Mouse (Mus musculus) erythroid progenitor cell, adult 5-6 weeks (primary cell): ENCODE data around the gene Tradd. TPM values are rescaled to one million over a fixed set of nuclear protein-coding genes. Genes with fewer than 3 reads are reported as not detected.
A peak's percentile ranks its signal among the peaks of the same experiment; 100 is the strongest.
"Not testable (repeated sequence)": the region's sequence is repeated elsewhere in the genome, so short reads cannot be mapped to it uniquely, and the experiment has no call there.

Experiments
- ATAC-seq: replicated peaks from 2 replicates; pipeline ENCODE4 v1.8.0; 2016; ENCODE audit warnings: moderate number of reproducible peaks, mild to moderate bottlenecking, moderate TSS enrichment, inconsistent platforms; ENCODE audit not compliant: poor library complexity, low FRiP score, severe bottlenecking
- total RNA-seq, 2 experiments: library from RNA; stranded (forward) in 1 of 2; stranded (reverse) in 1 of 2; fragments of 150-400 nt in 1 of 2; fragments of 186-747, 209-891 nt in 1 of 2; gene quantifications; 2 replicates each; pipeline versions ENCODE4 v1.2.3 to v1.2.4; 2015 to 2017; ENCODE audit warnings: low replicate concordance in 2 of 2

Tradd gene
- total RNA-seq, 2 experiments from 2014 or later, result 6.7 TPM; not detected in 1

DNA sequence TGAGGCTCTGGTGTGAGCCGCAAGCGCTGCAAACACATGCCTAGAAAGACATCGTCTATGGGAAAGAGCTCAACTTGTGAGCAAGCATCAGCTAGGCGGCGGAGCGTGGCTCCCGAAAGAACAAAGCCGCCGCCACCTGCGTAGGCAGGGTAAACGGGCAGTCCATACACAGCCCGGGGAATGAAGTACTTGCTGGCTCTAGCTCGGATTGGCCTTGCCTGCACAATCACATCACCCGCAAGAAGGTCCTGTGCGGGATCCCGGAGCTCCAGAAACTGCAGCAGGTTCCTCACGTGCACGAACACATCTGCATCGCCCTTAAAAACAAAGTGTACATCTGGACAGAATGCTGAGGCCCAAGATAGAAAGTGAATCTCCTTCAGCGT lies 10.7 kb downstream of the Tradd start:
- no peak for ATAC-seq

DNA sequence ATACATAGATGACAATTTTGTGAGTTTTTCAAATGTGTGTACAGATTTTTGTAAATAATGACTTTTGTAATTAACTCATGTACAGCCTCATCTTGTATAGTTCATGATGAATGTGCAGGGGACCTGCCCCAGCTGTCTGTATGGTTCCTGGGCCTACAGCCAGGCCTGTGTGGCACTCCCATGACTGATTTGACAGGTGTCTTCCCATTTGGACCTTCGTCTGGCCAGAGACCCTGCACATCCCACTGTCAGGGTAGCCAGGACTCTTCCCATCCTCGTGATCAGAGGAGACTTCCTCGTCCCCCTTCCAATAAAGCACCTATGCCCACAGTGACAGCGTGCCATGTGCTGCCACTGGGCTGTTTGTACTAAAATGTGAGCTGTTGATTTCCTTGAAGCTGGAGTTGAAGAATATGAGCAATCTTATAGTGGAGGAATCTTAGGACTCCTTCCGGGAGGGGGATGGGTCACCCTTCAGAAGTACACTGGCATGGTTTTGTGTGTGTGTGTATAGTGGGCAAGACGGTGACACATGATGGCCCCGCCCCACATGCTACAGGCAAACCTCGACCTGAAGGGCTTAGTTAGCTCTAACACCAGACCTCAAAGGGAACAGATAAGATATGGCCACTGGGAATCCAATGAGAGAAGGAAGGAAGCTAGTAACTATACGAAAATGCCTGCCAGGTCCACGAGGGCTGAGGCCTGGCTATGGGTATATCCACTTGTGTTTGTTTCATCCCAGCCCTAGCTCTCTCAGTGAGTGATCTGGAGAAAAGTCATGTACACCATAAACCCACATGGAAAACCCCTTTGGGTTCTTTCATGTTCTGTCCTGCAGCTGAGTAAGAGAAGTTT lies 11.5 kb downstream of the Tradd start:
- no peak for ATAC-seq

DNA sequence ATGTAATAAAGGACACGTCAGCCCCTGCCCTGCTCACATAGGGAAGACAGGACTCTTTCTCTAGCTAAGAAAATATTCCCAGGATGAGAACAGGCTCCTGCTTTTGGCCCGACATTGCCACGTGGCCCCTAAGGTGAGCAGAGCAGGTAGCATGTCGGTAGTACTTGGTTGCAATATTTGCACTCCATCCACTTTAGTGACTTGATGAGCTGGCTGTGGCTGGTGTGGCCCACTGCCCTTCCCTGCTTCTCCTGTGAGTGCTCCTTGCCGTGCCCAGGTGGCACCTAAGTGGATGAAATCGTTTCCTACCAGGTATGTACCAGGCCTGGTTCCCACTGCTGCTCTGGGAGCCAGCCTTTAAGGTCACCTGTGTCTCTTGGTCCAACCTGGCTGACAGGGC lies 12.5 kb downstream of the Tradd start:
- no peak for ATAC-seq

DNA sequence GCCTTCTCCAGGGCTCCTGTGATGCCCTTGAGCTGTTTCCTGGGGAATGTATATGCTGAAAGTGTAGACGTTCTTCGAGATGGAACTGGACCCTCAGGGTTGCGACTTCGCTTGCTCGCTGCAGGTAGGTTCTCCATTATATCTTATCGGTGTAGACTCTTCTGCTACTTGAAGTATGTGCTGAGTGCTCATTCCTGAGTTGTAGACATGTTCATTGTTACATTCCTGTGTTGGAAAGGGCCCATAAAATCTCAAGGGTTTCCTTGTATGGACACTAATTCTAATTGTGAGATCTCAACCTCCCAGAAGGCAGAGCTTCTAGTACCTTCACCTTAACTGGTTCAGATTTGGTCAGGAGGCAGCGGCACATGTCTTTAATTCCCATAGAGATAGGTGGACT lies 23.4 kb downstream of the Tradd start:
- ATAC-seq, result no peak

DNA sequence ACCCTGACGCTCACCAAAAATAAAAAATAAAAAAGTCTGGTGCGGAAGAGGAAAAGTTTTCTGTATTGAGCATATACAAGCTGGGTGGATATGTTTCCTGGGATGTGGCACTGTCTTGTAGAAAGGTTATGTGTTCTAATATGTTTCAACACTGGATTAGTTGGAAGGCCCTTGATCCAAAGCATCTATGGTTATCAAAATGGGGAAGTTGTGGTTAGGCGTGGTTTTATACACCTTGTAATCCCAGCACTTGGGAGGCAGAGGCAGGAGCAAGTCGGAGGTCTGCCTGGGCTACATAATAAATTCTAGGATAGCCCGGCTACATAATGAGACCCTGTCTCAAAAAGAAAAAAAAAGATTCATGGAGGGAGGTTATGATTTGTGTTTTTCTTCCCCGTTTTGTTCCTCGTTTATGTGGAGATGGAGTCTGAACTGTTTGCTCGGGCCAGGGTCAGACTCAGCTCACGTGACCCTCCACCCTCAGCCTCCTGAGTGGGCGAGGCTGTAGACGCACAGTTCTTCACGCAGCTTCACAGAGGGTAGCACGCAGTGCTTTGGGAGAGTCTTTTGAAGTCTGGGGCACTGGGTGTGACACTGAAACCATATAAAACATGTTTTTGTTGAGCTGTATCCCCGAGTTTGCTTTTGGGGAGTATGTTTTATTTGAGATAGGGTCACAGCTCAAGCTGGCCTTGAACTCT lies 26.8 kb downstream of the Tradd start:
- ATAC-seq, result no peak

DNA sequence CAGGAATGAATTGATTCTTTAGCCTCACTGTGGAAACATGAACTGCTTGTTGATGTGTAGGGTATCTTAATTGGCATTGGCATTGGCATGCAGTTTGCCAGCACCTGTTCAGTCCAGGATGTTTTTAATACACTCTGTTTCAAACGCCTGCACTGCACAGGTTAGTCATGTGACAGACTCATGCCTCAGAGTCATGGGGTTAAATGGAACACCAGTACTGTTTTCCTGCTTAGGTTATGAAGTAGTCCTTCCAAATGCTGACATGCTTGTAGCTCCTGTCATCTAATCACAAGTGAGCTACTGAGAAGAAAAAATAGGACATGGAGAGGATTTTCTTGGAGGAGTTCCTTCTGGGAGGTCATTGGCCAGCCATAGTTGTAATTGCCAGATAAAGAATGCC lies 29.2 kb downstream of the Tradd start:
- no peak for ATAC-seq

GRCm38 (mm10) chr8:105233126-105233935 lies 31.1 kb downstream of the Tradd start:
- no peak for ATAC-seq

GRCm38 (mm10) chr8:105232321-105232693 lies 32.1 kb downstream of the Tradd start:
- ATAC-seq, result not testable (repeated sequence)

GRCm38 (mm10) chr8:105231503-105232320 lies 32.7 kb downstream of the Tradd start:
- ATAC-seq, result no peak

- no peak for ATAC-seq
These were observed 38.5 kb downstream of the Tradd start for GRCm38 (mm10) chr8:105225917-105226316.

DNA sequence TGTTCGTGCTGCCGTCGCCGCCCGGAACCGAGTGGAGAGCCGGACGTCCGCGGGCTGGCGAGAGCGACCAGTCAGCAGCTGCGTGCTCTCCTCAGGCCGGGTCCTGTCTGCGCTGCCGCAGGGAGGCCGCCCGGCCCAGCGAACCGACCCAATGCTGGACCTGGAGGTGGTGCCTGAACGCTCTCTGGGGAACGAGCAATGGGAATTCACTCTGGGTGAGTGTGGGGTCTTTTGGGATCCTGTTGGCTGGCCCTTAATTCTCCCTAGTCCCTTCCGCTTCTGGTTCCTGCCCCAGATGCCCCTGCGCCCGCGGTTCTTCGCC lies 39.2 kb downstream of the Tradd start:
- no peak for ATAC-seq

- peak; percentile 93 for ATAC-seq
These were observed 39.8 kb downstream of the Tradd start, which contains the start of gene D230025D16Rik for GRCm38 (mm10) chr8:105224413-105225271. TSS of gene D230025D16Rik (plus strand) at chr8:105225145.

GRCm38 (mm10) chr8:105223850-105224249 lies 40.6 kb downstream of the Tradd start:
- ATAC-seq, result no peak

- ATAC-seq, result peak; percentile 65
These were observed 46.4 kb downstream of the Tradd start for GRCm38 (mm10) chr8:105217926-105218522.

DNA sequence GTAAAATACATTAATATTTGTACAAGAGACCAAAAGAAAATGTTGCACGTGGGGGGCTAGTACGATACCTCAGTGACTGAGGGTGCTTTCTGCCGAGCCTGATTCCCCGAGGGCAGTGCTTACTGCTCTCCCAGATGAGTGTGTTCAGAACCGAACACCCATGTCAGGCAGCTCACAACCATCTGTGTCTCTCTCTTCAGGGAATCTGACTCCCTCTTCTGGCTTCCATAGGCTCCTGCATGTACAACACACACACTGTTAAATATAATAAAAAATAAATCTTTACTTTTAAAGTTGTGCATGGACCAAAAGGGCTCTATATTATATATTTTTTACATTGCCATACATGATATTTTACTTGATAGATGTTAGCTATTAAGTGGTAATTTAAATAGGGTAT lies 50.3 kb downstream of the Tradd start:
- ATAC-seq, result no peak

GRCm38 (mm10) chr8:105209153-105210110 lies 55.0 kb downstream of the Tradd start:
- ATAC-seq, result no peak
